Mouse (Mus musculus): ENCODE measurements around the gene Timm17a. TPM values are rescaled to one million over a fixed set of nuclear protein-coding genes. Genes with fewer than 3 reads are reported as not detected.

Timm17a gene
- polyA plus RNA-seq, 1 experiment from 2014 or later = 179 TPM

GRCm38 (mm10) chr1:135324571-135324970 is 11.0 kb upstream of the Timm17a start, which contains the start of gene Lmod1:
Gene Lmod1 (plus strand): TSS chr1:135324807.
- WGBS = 15% methylated on average over 8 of the region's 8 CpGs

GRCm38 (mm10) chr1:135323367-135323901 is 9.9 kb upstream of the Timm17a start:
- Histone ChIP-seq H3K4me1 (no peaks in the 10 kb centered on the region), H3K27me3 (peaks cover 8% of the 10 kb centered on the region; the same call in 1 of the 2 replicates), H3K36me3 (ENCODE audit: poor library complexity, severe bottlenecking) (no peaks in the 10 kb centered on the region), H3K9ac (no peak overlapping the region), H3K9me3 (replicated peaks) (no peaks in the 10 kb centered on the region), H3K4me3 (no peak overlapping the region), H3K4me2 (no peak overlapping the region), H3K27ac (no peak overlapping the region)
- ATAC-seq = no peak
- WGBS = 86% methylated on average over 7 of the region's 7 CpGs

More at GRCm38 (mm10) chr1:135324571-135324970, 11.0 kb upstream of the Timm17a start, which contains the start of gene Lmod1:
- no peaks in the 10 kb centered on the region for H3K4me1 ChIP-seq
- H3K9ac ChIP-seq = no peak within 1 kb of the TSS
- H3K9me3 ChIP-seq (replicated peaks) = no peaks in the 10 kb centered on the region
- no peak for ATAC-seq
- H3K27ac ChIP-seq = no peak within 1 kb of the TSS
- H3K27me3 ChIP-seq = peaks cover 8% of the 10 kb centered on the region; the same call in 1 of the 2 replicates
- H3K36me3 ChIP-seq (ENCODE audit: poor library complexity, severe bottlenecking) = no peaks in the 10 kb centered on the region
- H3K4me2 ChIP-seq = no peak within 1 kb of the TSS
- no peak within 1 kb of the TSS for H3K4me3 ChIP-seq

GRCm38 (mm10) chr1:135312201-135312600 is 1.4 kb downstream of the Timm17a start:
- H3K4me3 ChIP-seq = peak overlapping the region; percentile 81
- H3K27me3 ChIP-seq = 0 out of 2 replicates have a peak, but pooled peaks cover 5% of the 10 kb centered on the region
- 92% methylated on average over 4 of the region's 4 CpGs for WGBS
- H3K9ac ChIP-seq = peak overlapping the region; percentile 95
- H3K27ac ChIP-seq = no peak overlapping the region
- ATAC-seq = no peak
- peaks cover 28% of the 10 kb centered on the region for H3K36me3 ChIP-seq (ENCODE audit: poor library complexity, severe bottlenecking)
- H3K4me2 ChIP-seq = peak overlapping the region; percentile 91
- no peaks in the 10 kb centered on the region for H3K9me3 ChIP-seq (replicated peaks)
- peaks cover 12% of the 10 kb centered on the region for H3K4me1 ChIP-seq

GRCm38 (mm10) chr1:135311356-135311755 is 2.2 kb downstream of the Timm17a start:
- peaks cover 12% of the 10 kb centered on the region for H3K4me1 ChIP-seq
- no peak overlapping the region for H3K9ac ChIP-seq
- H3K27me3 ChIP-seq = 0 out of 2 replicates have a peak, but pooled peaks cover under 1% of the 10 kb centered on the region
- no peak overlapping the region for H3K4me2 ChIP-seq
- peaks cover 36% of the 10 kb centered on the region for H3K36me3 ChIP-seq (ENCODE audit: poor library complexity, severe bottlenecking)
- no peaks in the 10 kb centered on the region for H3K9me3 ChIP-seq (replicated peaks)
- no peak overlapping the region for H3K27ac ChIP-seq
- 83% methylated on average over 6 of the region's 6 CpGs for WGBS
- no peak overlapping the region for H3K4me3 ChIP-seq
- ATAC-seq = no peak

GRCm38 (mm10) chr1:135290908-135291307 is 22.7 kb downstream of the Timm17a start:
- Histone ChIP-seq H3K27ac (no peak overlapping the region), H3K9me3 (replicated peaks) (no peaks in the 10 kb centered on the region), H3K9ac (no peak overlapping the region), H3K4me3 (no peak overlapping the region), H3K36me3 (ENCODE audit: poor library complexity, severe bottlenecking) (peaks cover 19% of the 10 kb centered on the region), H3K4me1 (no peaks in the 10 kb centered on the region), H3K4me2 (no peak overlapping the region), H3K27me3 (no peaks in the 10 kb centered on the region)
- 82% methylated on average over 5 of the region's 5 CpGs for WGBS
- ATAC-seq = no peak

GRCm38 (mm10) chr1:135286311-135286710 is 27.3 kb downstream of the Timm17a start:
- WGBS = 89% methylated on average over 2 of the region's 2 CpGs
- no peak for ATAC-seq

GRCm38 (mm10) chr1:135283826-135284291 is 29.7 kb downstream of the Timm17a start, which contains the start of gene Rnpep:
Gene Rnpep (minus strand): TSS chr1:135284084.
- Histone ChIP-seq H3K4me3 (peak within 1 kb of the TSS; percentile 83), H3K9me3 (replicated peaks) (no peaks in the 10 kb centered on the region), H3K9ac (peak within 1 kb of the TSS; percentile 94), H3K27me3 (no peaks in the 10 kb centered on the region), H3K27ac (peak within 1 kb of the TSS; percentile 92), H3K4me2 (peak within 1 kb of the TSS; percentile 87), H3K4me1 (peaks cover 28% of the 10 kb centered on the region), H3K36me3 (ENCODE audit: poor library complexity, severe bottlenecking) (no peaks in the 10 kb centered on the region)
- ATAC-seq = peak; percentile 90
- under 1% methylated on average over 39 of the region's 39 CpGs for WGBS

More at GRCm38 (mm10) chr1:135286311-135286710, 27.3 kb downstream of the Timm17a start:
- Histone ChIP-seq H3K4me2 (no peak overlapping the region), H3K4me3 (no peak overlapping the region), H3K36me3 (ENCODE audit: poor library complexity, severe bottlenecking) (no peaks in the 10 kb centered on the region), H3K9me3 (replicated peaks) (no peaks in the 10 kb centered on the region), H3K27me3 (no peaks in the 10 kb centered on the region), H3K27ac (no peak overlapping the region), H3K9ac (no peak overlapping the region), H3K4me1 (peaks cover 18% of the 10 kb centered on the region)

- WGBS = under 1% methylated on average over 48 of the region's 48 CpGs
- peak overlapping the region; percentile 92 for H3K27ac ChIP-seq
- H3K9ac ChIP-seq = peak overlapping the region; percentile 94
- peaks cover 5% of the 10 kb centered on the region for H3K36me3 ChIP-seq (ENCODE audit: poor library complexity, severe bottlenecking)
- peaks cover 28% of the 10 kb centered on the region for H3K4me1 ChIP-seq
- peak overlapping the region; percentile 83 for H3K4me3 ChIP-seq
- H3K4me2 ChIP-seq = peak overlapping the region; percentile 87
- peak; percentile 84 for ATAC-seq
- no peaks in the 10 kb centered on the region for H3K9me3 ChIP-seq (replicated peaks)
- H3K27me3 ChIP-seq = no peaks in the 10 kb centered on the region
Measured at GRCm38 (mm10) chr1:135283287-135283825, 30.2 kb downstream of the Timm17a start.

GRCm38 (mm10) chr1:135282536-135283286 is 30.9 kb downstream of the Timm17a start:
- Histone ChIP-seq H3K4me3 (peak overlapping the region; percentile 83), H3K27ac (0 out of 2 replicates have a peak overlapping the region, but pooled peaks have one; percentile 92), H3K27me3 (no peaks in the 10 kb centered on the region), H3K9me3 (replicated peaks) (no peaks in the 10 kb centered on the region), H3K9ac (peak overlapping the region; percentile 94), H3K36me3 (ENCODE audit: poor library complexity, severe bottlenecking) (peaks cover 11% of the 10 kb centered on the region), H3K4me1 (peaks cover 28% of the 10 kb centered on the region), H3K4me2 (peak overlapping the region; percentile 87)
- 34% methylated on average over 13 of the region's 13 CpGs for WGBS
- ATAC-seq = no peak

- Histone ChIP-seq H3K4me3 (no peak overlapping the region), H3K36me3 (ENCODE audit: poor library complexity, severe bottlenecking) (peaks cover 20% of the 10 kb centered on the region), H3K4me2 (peak overlapping the region; percentile 87), H3K9me3 (replicated peaks) (no peaks in the 10 kb centered on the region), H3K9ac (no peak overlapping the region), H3K4me1 (peaks cover 28% of the 10 kb centered on the region), H3K27ac (no peak overlapping the region), H3K27me3 (no peaks in the 10 kb centered on the region)
- ATAC-seq = no peak
- WGBS = 96% methylated on average over 17 of the region's 17 CpGs
Measured at GRCm38 (mm10) chr1:135281841-135282240, 31.7 kb downstream of the Timm17a start.

- H3K36me3 ChIP-seq (ENCODE audit: poor library complexity, severe bottlenecking) = peaks cover 30% of the 10 kb centered on the region
- peak; percentile 34; the same call in 1 of the 2 replicates for ATAC-seq
- peaks cover 28% of the 10 kb centered on the region for H3K4me1 ChIP-seq
- H3K27me3 ChIP-seq = no peaks in the 10 kb centered on the region
- no peak overlapping the region for H3K4me2 ChIP-seq
- no peak overlapping the region for H3K4me3 ChIP-seq
- no peak overlapping the region for H3K9ac ChIP-seq
- no peak overlapping the region for H3K27ac ChIP-seq
- WGBS = 67% methylated on average over 9 of the region's 9 CpGs
- no peaks in the 10 kb centered on the region for H3K9me3 ChIP-seq (replicated peaks)
Measured at GRCm38 (mm10) chr1:135280646-135281045, 32.9 kb downstream of the Timm17a start.

GRCm38 (mm10) chr1:135271371-135271770 is 42.2 kb downstream of the Timm17a start:
- WGBS = 76% methylated on average over 9 of the region's 9 CpGs
- Histone ChIP-seq H3K9ac (no peak overlapping the region), H3K4me2 (no peak overlapping the region), H3K36me3 (ENCODE audit: poor library complexity, severe bottlenecking) (peaks cover 62% of the 10 kb centered on the region), H3K27me3 (no peaks in the 10 kb centered on the region), H3K9me3 (replicated peaks) (no peaks in the 10 kb centered on the region), H3K4me3 (no peak overlapping the region), H3K4me1 (no peaks in the 10 kb centered on the region), H3K27ac (no peak overlapping the region)
- no peak for ATAC-seq

All from forebrain, embryonic 13.5 days (tissue).